Mouse (Mus musculus): ENCODE data around the gene Col4a6. TPM values are rescaled to one million over a fixed set of nuclear protein-coding genes. Genes with fewer than 3 reads are reported as not detected.
A peak's percentile ranks its signal among the peaks of the same experiment; 100 is the strongest.

Gene Col4a6
- total RNA-seq, 2 experiments from 2014 or later: 0.87 to 1.4 TPM

DNA sequence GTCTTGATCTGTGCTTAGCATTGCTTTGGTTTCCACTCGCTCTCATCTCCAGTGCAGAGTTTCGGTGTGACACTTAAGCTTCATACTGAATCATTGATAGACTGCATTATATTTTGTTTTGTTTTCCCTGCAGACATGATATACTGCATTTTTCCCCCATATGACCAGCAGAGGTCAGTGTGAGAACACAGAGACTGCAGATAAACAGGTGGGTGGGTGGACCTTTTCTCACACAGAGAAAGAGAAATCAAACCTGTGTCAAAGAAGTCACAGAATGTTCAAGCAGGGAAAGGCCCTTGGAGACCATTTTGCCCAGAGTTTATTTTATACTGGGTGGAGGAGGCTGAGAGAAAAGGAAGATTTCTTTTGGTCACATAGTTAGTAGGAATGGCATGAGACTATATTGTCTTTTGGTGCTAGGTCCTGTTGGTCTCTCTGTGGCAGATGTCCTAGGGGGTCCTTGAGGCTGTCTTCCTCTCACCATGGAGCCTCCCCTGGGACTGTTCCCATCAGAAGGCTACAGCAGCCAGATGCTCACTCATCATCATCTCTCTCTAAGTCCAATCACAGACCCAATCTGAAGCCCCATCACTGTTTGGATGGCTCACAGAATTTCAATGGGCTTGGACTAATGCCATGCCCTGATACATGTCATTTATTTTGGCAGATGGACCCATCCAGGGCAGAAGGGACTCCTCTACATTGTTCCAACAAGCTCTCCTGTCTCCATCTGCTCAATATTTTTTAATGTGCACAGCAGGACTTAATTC lies 237.1 kb downstream of the Col4a6 start:
- peak in 1 of 2 experiments; percentile 11 for DNase-seq

DNA sequence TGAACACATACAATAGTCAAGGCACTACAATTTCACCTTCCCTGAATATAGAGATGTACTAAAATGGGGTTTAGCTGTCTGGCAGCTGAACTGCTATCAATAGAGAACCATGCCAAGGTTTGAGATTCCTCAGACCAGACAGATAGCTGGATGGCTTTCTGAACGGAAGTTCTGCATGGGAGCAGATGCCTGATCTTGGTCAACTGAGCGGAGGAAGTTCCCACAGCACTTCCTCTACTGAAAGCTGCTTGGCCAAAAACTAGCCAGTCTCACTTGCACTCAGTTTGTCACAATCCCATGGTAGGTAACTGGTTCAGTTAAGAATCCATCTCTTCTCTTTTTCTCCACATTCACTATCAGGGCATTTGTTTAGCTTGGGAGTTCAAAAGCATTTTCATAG lies 245.7 kb downstream of the Col4a6 start:
- no peak for DNase-seq

DNA sequence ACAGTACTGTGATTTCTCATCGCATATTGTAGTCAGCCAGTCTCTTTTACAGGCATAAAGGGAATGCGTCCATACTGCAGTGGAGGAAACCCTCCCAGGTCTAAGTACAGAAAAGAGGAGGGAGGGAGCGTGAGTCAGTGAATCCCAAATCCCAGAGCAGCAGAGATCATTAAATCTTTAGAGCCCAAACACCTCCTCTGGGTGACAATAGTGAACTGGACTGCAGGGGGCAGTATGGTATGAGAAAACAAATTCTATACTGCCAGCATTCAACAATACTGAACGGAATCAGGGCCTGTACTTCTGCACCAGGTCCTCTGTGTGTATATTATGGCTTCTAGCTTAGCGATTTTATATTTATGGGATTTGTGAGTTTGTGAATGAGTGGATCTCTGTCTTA lies 261.1 kb downstream of the Col4a6 start:
- peak in 1 of 2 experiments; percentile 18 for DNase-seq

DNA sequence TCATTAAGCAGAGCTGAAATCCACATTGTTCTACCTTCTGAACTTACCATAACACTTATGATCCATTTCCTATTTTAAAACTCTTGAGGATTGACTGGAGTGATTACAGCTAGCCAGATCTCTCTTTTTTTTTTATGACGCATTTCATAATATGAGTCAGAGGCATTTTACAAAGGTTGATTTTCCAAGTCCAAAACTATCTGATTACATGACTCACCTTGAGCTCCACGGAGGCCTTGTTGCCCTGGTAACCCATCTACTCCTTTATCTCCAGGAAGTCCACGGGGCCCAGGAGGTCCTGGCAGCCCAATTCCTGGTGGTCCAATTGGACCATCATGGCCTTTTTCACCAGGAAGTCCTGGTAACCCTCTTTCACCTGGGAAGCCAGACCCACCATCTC lies 274.9 kb downstream of the Col4a6 start:
- no peak for DNase-seq

GRCm38 (mm10) chrX:141195036-141195435 lies 278.8 kb downstream of the Col4a6 start:
- DNase-seq: no peak

GRCm38 (mm10) chrX:141175353-141175752 lies 298.5 kb downstream of the Col4a6 start:
- DNase-seq: peak in 1 of 2 experiments; percentile 7

GRCm38 (mm10) chrX:141165067-141165466 lies 308.8 kb downstream of the Col4a6 start:
- DNase-seq: no peak

DNA sequence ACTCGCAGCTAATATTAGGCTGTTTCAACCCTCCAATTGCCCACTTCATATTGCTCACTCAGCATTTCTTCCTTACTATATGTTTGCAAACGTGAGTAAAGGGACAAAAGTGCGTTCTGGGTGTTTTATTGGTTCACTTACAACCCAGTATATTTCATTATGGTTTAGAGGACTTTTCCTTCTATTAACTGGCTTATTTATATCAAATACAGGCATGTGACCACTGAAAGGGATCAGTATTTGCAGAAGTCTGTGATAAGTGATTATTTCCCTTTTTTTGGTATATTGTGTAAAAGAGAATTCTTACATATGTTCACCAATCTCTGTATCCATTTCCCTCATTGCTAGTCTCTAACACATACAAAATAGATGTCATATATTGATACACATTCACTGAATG lies 313.5 kb downstream of the Col4a6 start:
- DNase-seq: no peak

GRCm38 (mm10) chrX:141158160-141158559 lies 315.7 kb downstream of the Col4a6 start:
- no peak for DNase-seq

GRCm38 (mm10) chrX:141157626-141158025 lies 316.2 kb downstream of the Col4a6 start:
- DNase-seq: no peak

GRCm38 (mm10) chrX:141156696-141157095 lies 317.2 kb downstream of the Col4a6 start:
- no peak for DNase-seq

- DNase-seq: no peak
Observed at GRCm38 (mm10) chrX:141151182-141151581, 322.7 kb downstream of the Col4a6 start.

- no peak for DNase-seq
Observed at GRCm38 (mm10) chrX:141150290-141150689, 323.6 kb downstream of the Col4a6 start.

- DNase-seq: no peak
Observed at GRCm38 (mm10) chrX:141149705-141150104, 324.2 kb downstream of the Col4a6 start.

Other genes starting within 250 kb of the Col4a6 start
- 1 to 10 TPM; 2.8 to 3.7 TPM for gene Col4a5, start 1.3 kb upstream of the Col4a6 start, total RNA-seq (2021)

Measured in layer of hippocampus, postnatal 36 days (tissue).